Mouse (Mus musculus): ENCODE data around the gene Car14. TPM values are rescaled to one million over a fixed set of nuclear protein-coding genes. Genes with fewer than 3 reads are reported as not detected.

Gene Car14
- polyA plus RNA-seq (2012; fragmentation: generic; extraction: Trizol) = under 1 TPM; 0.02 to 0.11 TPM

DNA sequence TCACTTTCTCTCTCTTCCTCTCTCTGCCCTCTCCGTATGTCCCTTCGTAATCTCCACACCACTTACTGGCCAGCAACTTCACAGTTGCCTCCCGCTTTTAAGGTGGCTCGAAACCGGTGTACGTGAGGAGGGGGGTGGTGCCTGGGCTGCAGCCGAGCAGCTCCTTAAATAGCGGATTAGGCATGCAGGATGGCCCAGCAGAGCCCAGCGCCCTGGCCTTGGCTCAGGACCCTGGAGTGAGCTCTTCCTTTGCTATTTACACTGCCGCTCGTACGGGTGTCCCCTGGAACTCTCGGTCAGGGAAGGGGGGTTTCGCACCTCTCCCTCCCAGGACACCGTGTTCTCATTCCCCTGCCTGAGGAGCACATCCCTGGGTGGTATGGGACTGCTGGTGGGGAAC, at the start of gene Car14:
Gene Car14 (minus strand): TSS at position 124 of the 400 bp plus-strand sequence.

DNA sequence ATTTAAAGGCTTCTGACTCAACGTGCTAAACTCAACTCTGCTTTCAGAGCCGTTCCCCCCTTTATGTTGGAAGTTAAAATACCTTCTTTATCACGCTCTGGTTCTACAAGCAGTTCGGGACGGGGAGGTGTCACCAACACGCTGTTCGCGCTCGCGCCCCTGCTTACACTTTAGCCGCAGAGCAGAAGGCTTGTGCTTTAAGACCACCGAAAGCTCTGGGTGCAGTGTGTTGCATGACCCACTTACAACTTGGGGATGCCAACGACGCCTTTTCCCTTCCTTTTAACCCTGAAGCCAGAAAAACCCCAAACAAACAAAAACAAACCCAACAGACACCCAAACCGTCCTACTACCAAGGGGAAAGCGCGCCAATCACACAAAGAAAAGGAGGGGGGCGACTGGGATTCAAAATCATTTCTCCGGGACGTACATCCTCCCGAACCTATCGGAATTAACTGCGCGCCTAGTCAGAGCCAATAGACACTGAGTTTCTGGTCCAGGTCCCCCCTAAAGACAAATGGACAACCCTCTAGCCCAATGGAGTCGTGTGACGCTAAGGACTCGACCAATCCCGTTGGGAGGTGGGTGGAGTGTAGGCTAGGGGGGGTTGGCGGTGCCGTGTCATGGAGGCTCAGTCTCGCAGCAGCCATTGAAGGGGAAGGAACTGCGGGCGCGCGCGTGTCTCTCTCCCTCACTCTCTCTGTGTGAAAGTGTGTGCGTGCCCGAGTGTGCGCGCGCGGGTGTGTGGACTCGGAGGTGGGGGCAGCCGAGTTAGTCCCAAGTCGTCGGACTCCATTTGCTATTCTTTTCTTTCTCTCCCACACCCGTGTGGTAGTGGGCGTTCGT, 24.4 kb upstream of the Car14 start, which contains the start of gene Anp32e:
Gene Anp32e (plus strand): TSS at position 589 of the 846 bp plus-strand sequence.

DNA sequence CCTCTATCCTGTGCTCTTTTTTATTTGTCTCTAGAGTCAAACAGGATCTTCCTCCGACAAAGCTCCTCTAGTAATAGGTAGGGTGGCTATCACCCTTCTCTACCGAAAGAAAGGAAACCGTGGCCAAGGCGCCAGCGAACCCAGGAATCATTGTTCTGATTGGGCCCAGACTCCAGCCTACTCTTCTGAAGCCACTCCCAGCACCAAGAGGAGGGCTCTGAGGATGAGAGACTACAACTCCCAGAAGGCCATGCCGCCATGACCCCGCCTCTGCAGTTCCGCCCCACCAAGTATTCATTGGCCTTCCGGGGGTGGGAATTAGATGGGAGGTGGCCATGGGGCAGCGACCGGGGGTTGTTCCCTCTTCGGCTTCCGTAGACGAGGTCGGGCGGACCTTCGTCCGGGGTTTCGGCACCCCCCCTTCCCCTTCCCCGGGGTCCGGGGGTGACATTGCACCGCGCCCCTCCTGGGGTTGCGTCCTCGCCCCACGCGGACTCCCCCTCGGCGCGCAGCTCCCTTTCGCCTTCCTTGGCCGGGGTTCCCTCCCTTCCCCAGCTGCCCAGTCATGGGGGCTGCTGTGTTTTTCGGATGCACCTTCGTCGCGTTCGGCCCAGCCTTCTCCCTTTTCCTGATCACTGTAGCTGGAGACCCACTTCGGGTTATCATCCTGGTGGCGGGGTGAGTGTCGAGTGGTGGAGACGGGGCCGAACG, 10.7 kb downstream of the Car14 start, which contains the start of gene Aph1a:
Gene Aph1a (plus strand): TSS at position 364 of the 711 bp plus-strand sequence.

DNA sequence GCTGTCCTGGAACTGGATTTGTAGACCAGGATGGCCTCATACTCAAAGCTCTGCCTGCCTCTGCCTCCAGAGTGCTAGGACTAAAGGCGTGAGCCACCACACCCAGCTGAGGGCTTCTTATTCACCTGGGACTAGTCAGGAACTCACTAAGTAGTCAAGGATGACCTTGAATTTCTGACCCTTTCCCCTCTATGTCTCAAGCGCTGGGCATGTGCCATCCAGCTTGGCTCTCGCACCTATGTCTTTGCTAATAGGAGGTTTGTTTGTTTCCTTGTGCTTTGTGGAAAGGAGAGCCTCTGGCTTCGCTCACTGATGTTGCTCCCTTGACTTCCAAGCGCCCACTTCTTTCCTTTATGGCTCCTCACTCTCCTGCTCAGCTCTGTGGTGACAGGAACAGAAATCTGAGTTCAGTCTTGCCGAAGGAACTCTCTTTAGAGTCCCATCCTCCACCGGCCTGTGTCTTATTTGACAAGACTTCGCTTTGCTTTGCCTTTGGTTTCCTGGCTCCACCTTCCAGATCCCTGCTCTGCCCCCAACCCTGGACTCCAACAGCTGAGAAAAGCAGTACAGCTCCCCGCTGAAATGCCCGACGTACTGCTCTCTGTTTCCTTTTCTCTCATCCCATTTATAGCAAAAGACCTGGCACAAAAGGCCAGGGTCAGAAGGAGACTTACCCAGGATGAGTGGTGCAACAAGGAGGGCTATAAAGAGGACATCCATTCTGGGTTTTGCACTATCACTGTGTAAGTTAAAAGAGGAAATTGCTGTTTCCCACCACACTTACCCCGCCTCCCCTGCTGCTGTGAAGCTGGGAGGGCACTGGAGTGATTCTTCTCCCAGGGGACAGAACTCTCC, 13.1 kb downstream of the Car14 start, which contains the start of gene BC028528:
Gene BC028528 (minus strand): TSS at position 795 of the 855 bp plus-strand sequence.

DNA sequence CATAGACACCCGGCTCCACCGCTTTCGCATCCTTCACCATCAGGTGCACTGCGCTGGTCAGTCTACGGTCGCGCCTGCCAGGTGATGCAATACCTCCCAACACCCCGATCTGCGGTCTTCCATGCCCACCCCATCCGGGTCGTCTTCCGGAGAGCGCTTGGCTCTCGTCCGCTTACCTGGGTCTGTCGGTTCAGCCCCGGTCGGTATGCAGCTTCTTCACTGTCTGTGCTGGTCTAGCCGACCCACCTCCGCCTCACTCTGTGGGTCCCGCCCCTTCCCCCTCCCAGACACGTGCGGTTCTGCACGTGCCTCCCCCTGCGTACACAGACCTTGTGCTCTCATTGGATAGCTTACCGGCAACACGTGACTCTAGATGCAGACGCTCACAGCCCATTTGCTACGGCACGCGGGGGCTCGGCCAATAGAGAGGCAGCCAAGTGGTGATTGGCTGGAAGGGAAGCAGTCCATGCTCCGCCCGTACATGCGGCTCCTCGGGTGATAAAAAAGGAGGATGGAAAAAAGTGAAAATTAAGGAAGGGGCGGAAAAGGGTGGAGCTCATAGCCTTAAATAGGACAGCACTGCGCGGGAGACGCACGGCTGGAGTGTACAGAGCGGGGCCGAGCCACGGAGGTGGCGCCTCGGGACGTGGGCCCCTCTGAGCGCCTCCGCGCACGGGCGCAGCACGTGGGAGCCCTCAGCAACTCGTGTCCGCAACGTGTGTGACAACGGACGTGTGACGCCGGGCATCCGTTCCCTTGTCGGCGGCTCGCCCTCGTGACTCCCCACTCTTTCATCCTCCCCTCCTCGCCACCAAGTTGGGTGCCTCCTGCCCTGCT, 22.3 kb downstream of the Car14 start, which contains the start of gene Ciart:
Gene Ciart (minus strand): TSS at position 273 of the 837 bp plus-strand sequence.

DNA sequence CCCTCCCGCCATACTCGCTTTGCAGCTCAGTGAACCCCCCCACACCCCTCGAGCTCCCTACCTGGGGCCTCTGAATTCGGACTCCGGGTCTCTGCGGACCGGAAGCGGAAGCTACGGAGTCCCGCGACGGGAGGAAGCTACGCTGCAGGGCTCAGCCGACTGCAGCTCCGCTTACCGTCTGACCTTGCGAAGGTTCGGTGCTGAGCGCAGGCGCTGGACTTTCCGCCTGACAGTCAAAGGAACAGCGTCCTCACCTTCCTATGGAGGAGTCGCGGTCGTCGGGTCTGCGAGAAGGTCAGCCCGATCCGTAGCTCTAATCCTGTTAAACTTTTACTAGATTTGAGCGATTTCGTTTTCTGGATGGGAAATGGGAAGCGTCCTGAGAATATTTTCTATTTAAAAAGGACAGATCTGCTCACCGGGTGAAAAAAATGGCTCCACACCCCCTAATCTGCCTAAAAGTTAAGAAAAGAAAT, 33.1 kb downstream of the Car14 start, which contains the start of gene Mrps21:
Gene Mrps21 (minus strand): TSS at position 128 of the 476 bp plus-strand sequence.

DNA sequence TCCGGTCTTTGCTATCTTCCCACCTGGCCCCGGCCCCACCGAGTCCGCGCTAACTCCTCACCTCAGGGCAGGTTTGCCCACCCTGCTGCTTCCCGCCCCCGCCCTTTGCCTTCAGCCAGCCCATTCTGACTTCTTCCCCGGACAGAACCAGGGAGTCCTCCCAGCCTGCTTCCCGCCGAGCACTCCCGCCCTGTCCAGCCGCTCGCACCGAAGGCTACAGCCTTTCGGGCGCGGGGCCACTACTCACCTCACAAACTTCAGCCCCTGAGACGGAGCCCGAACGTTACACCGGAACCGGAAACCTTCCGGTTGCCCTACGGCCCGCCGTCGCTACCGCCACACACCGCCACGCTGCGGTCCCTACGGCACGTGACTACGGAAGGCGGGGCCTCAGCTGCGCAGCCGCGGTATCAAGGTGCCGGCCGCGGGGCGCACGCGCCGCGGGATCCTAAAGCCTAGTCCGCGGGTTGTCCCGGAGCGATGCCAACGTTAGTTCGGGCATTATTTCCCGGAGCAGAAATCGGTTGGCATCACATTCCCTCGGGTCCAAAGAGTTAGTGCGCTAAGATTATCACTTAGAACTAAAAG, 48.9 kb downstream of the Car14 start, which contains the start of gene Prpf3:
Gene Prpf3 (minus strand): TSS at position 384 of the 588 bp plus-strand sequence.

Other genes with a start within 250 kb of the Car14 start
- gene Mcl1, start 245.9 kb downstream of the Car14 start, polyA plus RNA-seq (2012; fragmentation: generic; extraction: Trizol) = 10 to 100 TPM; 11.1 to 38.8 TPM
- gene Adamtsl4, start 216.8 kb downstream of the Car14 start, polyA plus RNA-seq (2012; fragmentation: generic; extraction: Trizol) = 10 to 100 TPM in 1 of 2 experiments, 1 to 10 TPM in 1; 8.2 to 43.1 TPM
- gene Ecm1, start 165.1 kb downstream of the Car14 start, polyA plus RNA-seq (2012; fragmentation: generic; extraction: Trizol) = 100 to 1,000 TPM; 311 to 601 TPM
- gene Tars2, start 144.5 kb downstream of the Car14 start, polyA plus RNA-seq (2012; fragmentation: generic; extraction: Trizol) = 10 to 100 TPM; 20.0 to 36.8 TPM
- 1 to 10 TPM in 1 of 2 experiments, under 1 TPM in 1; 0.95 to 7.4 TPM for gene Rprd2, start 85.8 kb downstream of the Car14 start, polyA plus RNA-seq (2012; fragmentation: generic; extraction: Trizol)
- gene Prpf3, start 48.8 kb downstream of the Car14 start, polyA plus RNA-seq (2012; fragmentation: generic; extraction: Trizol) = 10 to 100 TPM; 14.8 to 27.7 TPM
- 100 to 1,000 TPM; 466 to 524 TPM for gene Mrps21, start 33.2 kb downstream of the Car14 start, polyA plus RNA-seq (2012; fragmentation: generic; extraction: Trizol)
- gene Ciart, start 22.4 kb downstream of the Car14 start, polyA plus RNA-seq (2012; fragmentation: generic; extraction: Trizol) = 1 to 10 TPM; 1.1 to 1.2 TPM
- gene BC028528, start 12.7 kb downstream of the Car14 start, polyA plus RNA-seq (2012; fragmentation: generic; extraction: Trizol) = 1 to 10 TPM in 1 of 2 experiments, under 1 TPM in 1; 0.05 to 3.2 TPM
- 100 to 1,000 TPM in 1 of 2 experiments, 10 to 100 TPM in 1; 84.0 to 110 TPM for gene Aph1a, start 10.7 kb downstream of the Car14 start, polyA plus RNA-seq (2012; fragmentation: generic; extraction: Trizol)
- 10 to 100 TPM in 1 of 2 experiments, 1 to 10 TPM in 1; 8.1 to 26.8 TPM for gene Anp32e, start 24.6 kb upstream of the Car14 start, polyA plus RNA-seq (2012; fragmentation: generic; extraction: Trizol)
- gene Plekho1, start 91.3 kb upstream of the Car14 start, polyA plus RNA-seq (2012; fragmentation: generic; extraction: Trizol) = 10 to 100 TPM; 25.2 to 44.5 TPM
- 10 to 100 TPM in 1 of 2 experiments, 1 to 10 TPM in 1; 7.1 to 20.4 TPM for gene Vps45, start 153.8 kb upstream of the Car14 start, polyA plus RNA-seq (2012; fragmentation: generic; extraction: Trizol)
- 10 to 100 TPM in 1 of 2 experiments, 1 to 10 TPM in 1; 1.8 to 10.6 TPM for gene Otud7b, start 199.8 kb upstream of the Car14 start, polyA plus RNA-seq (2012; fragmentation: generic; extraction: Trizol)

Measured in C3H10T1/2 (cell line).